8 mouse cellular contexts compared by ENCODE assay signal in genomic region chr3:131245766-131246578, GRCm38 (mm10). TPM values are rescaled to one million over a fixed set of nuclear protein-coding genes. Genes with fewer than 3 reads are reported as not detected.
DNase-seq lines count a peak whose midpoint lies in the region; ATAC-seq and TF ChIP-seq lines count a peak whose summit lies in the region.

No protein-coding gene starts in this region.

- H3K9ac ChIP-seq in intestine, postnatal 0 days (ENCODE audit: low read depth, low read length): no peak overlapping the region
- no peak overlapping the region for H3K9ac ChIP-seq in midbrain, embryonic 13.5 days (replicated peaks)

- no peak overlapping the region for H3K4me3 ChIP-seq in intestine, postnatal 0 days (ENCODE audit: low read depth, low read length)
- H3K4me3 ChIP-seq in midbrain, embryonic 13.5 days (replicated peaks): no peak overlapping the region

- no peaks in the 10 kb centered on the region for H3K27me3 ChIP-seq in intestine, postnatal 0 days (replicated peaks; ENCODE audit: control insufficient read depth, insufficient read depth, low read length)
- no peaks in the 10 kb centered on the region for H3K27me3 ChIP-seq in midbrain, embryonic 13.5 days

- 0 out of 2 replicates have a peak, but pooled peaks cover 3% of the 10 kb centered on the region for H3K4me1 ChIP-seq in intestine, postnatal 0 days (replicated peaks; ENCODE audit: control insufficient read depth, insufficient read depth, low read length)
- no peaks in the 10 kb centered on the region for H3K4me1 ChIP-seq in midbrain, embryonic 13.5 days (replicated peaks)

- DNase-seq in urinary bladder, postnatal 25 days (ENCODE audit: low spot score): peak; percentile 45
- no peak for DNase-seq in urinary bladder, postnatal 10 days (ENCODE audit: low spot score)
- peak; percentile 33 to 62 for DNase-seq in cerebellum, postnatal 4 days (ENCODE audit: low spot score in 2 of 2)
- DNase-seq in gastrocnemius, postnatal 25 days: peak; percentile 38
- peak; percentile 20 to 38 for DNase-seq in left cerebral cortex, postnatal 36 days (ENCODE audit: low spot score in 2 of 2)
- peak; percentile 19 to 61 for DNase-seq in spleen, postnatal 10 days (ENCODE audit: low spot score in 2 of 2)

- 56% methylated on average over 11 of the region's 11 CpGs for WGBS in intestine, postnatal 0 days
- WGBS in midbrain, embryonic 13.5 days: 55% methylated on average over 11 of the region's 11 CpGs

- H3K27ac ChIP-seq in intestine, postnatal 0 days (ENCODE audit: low read depth, low read length): no peak overlapping the region
- H3K27ac ChIP-seq in midbrain, embryonic 13.5 days: no peak overlapping the region

- no peak overlapping the region for H3K4me2 ChIP-seq in intestine, postnatal 0 days (replicated peaks; ENCODE audit: low read depth)
- no peak overlapping the region for H3K4me2 ChIP-seq in midbrain, embryonic 13.5 days (replicated peaks)

- H3K36me3 ChIP-seq in intestine, postnatal 0 days (ENCODE audit: control insufficient read depth, insufficient read depth): peaks cover 86% of the 10 kb centered on the region
- no peaks in the 10 kb centered on the region for H3K36me3 ChIP-seq in midbrain, embryonic 13.5 days

- peak; percentile 87 for TF ChIP-seq CTCF in intestine, postnatal 0 days (IDR thresholded peaks at IDR 0.05; ENCODE audit: low read depth)

- peak; percentile 50; the same call in 1 of the 2 replicates for ATAC-seq in intestine, postnatal 0 days
- ATAC-seq in midbrain, embryonic 13.5 days: peak; percentile 67

- H3K9me3 ChIP-seq in intestine, postnatal 0 days (ENCODE audit: control insufficient read depth): no peaks in the 10 kb centered on the region
- H3K9me3 ChIP-seq in midbrain, embryonic 13.5 days: no peaks in the 10 kb centered on the region

- intact Hi-C loops in left cerebral cortex, postnatal 36 days (cut with DNase I): loop anchor here (1.0 kb wide), 1 partner anchor 531 kb away; no protein-coding TSS in a partner anchor

RNA-seq across cellular contexts. Expression of gene Hadh, which starts 25.9 kb away (rescaled TPM):
- total RNA-seq in gastrocnemius, postnatal 25 days (2021): 100 to 1,000 TPM; 159 to 184 TPM
- polyA plus RNA-seq in intestine, postnatal 0 days (2015; fragmentation: Nextera tagmentation; extraction: Ambion mirVana): 581 and 642 TPM in 2 replicates
- 10 to 100 TPM; 18.7 to 25.0 TPM for total RNA-seq in left cerebral cortex, postnatal 36 days (2021)
- polyA plus RNA-seq in midbrain, embryonic 13.5 days (2015; fragmentation: Nextera tagmentation; extraction: Ambion mirVana): 30.1 and 31.6 TPM in 2 replicates

RNA-seq across cellular contexts. Expression of gene Cyp2u1, which starts 57.1 kb away (rescaled TPM):
- total RNA-seq in gastrocnemius, postnatal 25 days (2021): 10 to 100 TPM; 10.4 to 12.3 TPM
- 17.1 and 24.2 TPM in 2 replicates for polyA plus RNA-seq in intestine, postnatal 0 days (2015; fragmentation: Nextera tagmentation; extraction: Ambion mirVana)
- total RNA-seq in left cerebral cortex, postnatal 36 days (2021): 10 to 100 TPM; 15.8 to 16.7 TPM
- polyA plus RNA-seq in midbrain, embryonic 13.5 days (2015; fragmentation: Nextera tagmentation; extraction: Ambion mirVana): 3.8 and 4.8 TPM in 2 replicates

Comparison
In these comparisons a context has a peak if more than half of its experiments do, and no peak if none do; other contexts are left out.
1. RNA of gene Hadh, which starts 25.9 kb away (total RNA-seq): 159 to 184 TPM in gastrocnemius, postnatal 25 days; 18.7 to 25.0 TPM in left cerebral cortex, postnatal 36 days; every median in the first group is over 4 times any median in the second.